Mouse (Mus musculus) intestine, embryonic 16.5 days (tissue): Measurements from ENCODE around the gene Snx21. TPM values are rescaled to one million over a fixed set of nuclear protein-coding genes. Genes with fewer than 3 reads are reported as not detected.

Experiments
- ATAC-seq: fragments of 200-750 bp; cut with Nextera tagmentation; 2 replicates; pipeline ENCODE4 v1.8.0; 2017; ENCODE audit warnings: moderate TSS enrichment, moderate library complexity
- H3K27ac ChIP-seq: fragments of 300-500 bp; sonication (generic); 2 replicates; pipeline ENCODE4 v1.5.1; 2014; ENCODE audit warnings: mild to moderate bottlenecking, low read length
- H3K27me3 ChIP-seq: fragments of 300-500 bp; sonication (generic); replicated peaks from 2 replicates; pipeline ENCODE4 v1.6.1; 2014; ENCODE audit warnings: low read length, control low read depth, mixed read lengths; ENCODE audit not compliant: control insufficient read depth, insufficient read depth
- H3K36me3 ChIP-seq: fragments of 300-500 bp; sonication (generic); 2 replicates; pipeline ENCODE4 v1.6.1; 2014; ENCODE audit warnings: low read length, control low read depth; ENCODE audit not compliant: control insufficient read depth, insufficient read depth
- H3K4me1 ChIP-seq: fragments of 300-500 bp; sonication (generic); 2 replicates; pipeline ENCODE4 v1.6.1; 2014; ENCODE audit warnings: low read length, control low read depth, mixed read lengths; ENCODE audit not compliant: control insufficient read depth, insufficient read depth
- H3K4me2 ChIP-seq: fragments of 300-500 bp; sonication (generic); 2 replicates; pipeline ENCODE4 v1.6.1; 2014; ENCODE audit warnings: low read depth, low read length, control low read depth
- H3K4me3 ChIP-seq: fragments of 300-500 bp; sonication (generic); 2 replicates; pipeline ENCODE4 v1.5.1; 2014; ENCODE audit warnings: mild to moderate bottlenecking, low read length
- H3K9ac ChIP-seq: fragments of 300-500 bp; sonication (generic); 2 replicates; pipeline ENCODE4 v1.6.1; 2014; ENCODE audit warnings: low read depth, low read length
- H3K9me3 ChIP-seq: fragments of 300-500 bp; sonication (generic); 2 replicates; pipeline ENCODE4 v1.6.1; 2016; ENCODE audit warnings: low read length, control low read depth; ENCODE audit not compliant: control insufficient read depth
- WGBS: fragments of 180-500 bp; shearing (Covaris S2); extraction: QIAGEN DNeasy Blood & Tissue Kit; methylation state at CpG from one replicate; pipeline ENCODE4 v1.1.7; 2014; 5-methylcytosine and 5-hydroxymethylcytosine counted together
- polyA plus RNA-seq: library from polyadenylated mRNA; unstranded; fragments of >200 nt; fragmentation: Nextera tagmentation; extraction: Ambion mirVana; gene quantifications from 2 replicates; pipeline ENCODE4 v1.2.1, GENCODE M21; 2015

Snx21 gene
- polyA plus RNA-seq, 1 experiment from 2014 or later = 19.6 TPM

GRCm38 (mm10) chr2:164827146-164827850 is 41.7 kb downstream of the Snx21 start:
- no peak for ATAC-seq
- H3K9ac ChIP-seq = no peak overlapping the region

DNA sequence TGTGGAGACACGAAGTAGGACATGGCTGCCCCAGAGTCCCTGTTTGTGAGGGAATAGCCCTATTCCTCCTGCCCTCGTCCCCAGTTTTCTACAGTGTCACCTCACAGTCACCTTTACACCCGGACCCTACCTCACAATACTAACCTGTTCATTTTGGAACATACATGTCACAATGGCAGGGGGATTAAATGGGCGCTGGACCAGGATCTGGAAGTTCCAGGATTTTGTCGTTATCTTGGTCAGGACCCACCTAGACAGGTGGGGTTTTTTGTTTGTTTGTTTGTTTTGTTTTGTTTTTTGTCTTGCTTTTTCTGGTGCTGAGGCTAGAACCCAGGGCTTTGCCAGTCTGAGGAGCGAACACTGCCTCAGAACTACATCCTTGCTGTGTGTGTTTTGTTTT is 42.8 kb downstream of the Snx21 start, which contains the start of gene Spata25:
Gene Spata25, minus strand, starts transcription at position 101 of the 400 bp plus-strand sequence.
- Histone ChIP-seq H3K4me1 (peaks cover 9% of the 10 kb centered on the region), H3K27ac (no peak within 1 kb of the TSS), H3K36me3 (peaks cover 18% of the 10 kb centered on the region), H3K4me3 (no peak within 1 kb of the TSS), H3K9ac (no peak within 1 kb of the TSS), H3K9me3 (no peaks in the 10 kb centered on the region), H3K27me3 (no peaks in the 10 kb centered on the region), H3K4me2 (no peak within 1 kb of the TSS)
- no peak for ATAC-seq
- 85% methylated on average over 6 of the region's 6 CpGs for WGBS

More at GRCm38 (mm10) chr2:164827146-164827850, 41.7 kb downstream of the Snx21 start:
- no peak overlapping the region for H3K4me3 ChIP-seq
- WGBS = 88% methylated on average over 16 of the region's 16 CpGs
- peaks cover 18% of the 10 kb centered on the region for H3K36me3 ChIP-seq
- no peak overlapping the region for H3K27ac ChIP-seq
- H3K9me3 ChIP-seq = no peaks in the 10 kb centered on the region
- H3K27me3 ChIP-seq = no peaks in the 10 kb centered on the region
- H3K4me1 ChIP-seq = peaks cover 6% of the 10 kb centered on the region
- no peak overlapping the region for H3K4me2 ChIP-seq

DNA sequence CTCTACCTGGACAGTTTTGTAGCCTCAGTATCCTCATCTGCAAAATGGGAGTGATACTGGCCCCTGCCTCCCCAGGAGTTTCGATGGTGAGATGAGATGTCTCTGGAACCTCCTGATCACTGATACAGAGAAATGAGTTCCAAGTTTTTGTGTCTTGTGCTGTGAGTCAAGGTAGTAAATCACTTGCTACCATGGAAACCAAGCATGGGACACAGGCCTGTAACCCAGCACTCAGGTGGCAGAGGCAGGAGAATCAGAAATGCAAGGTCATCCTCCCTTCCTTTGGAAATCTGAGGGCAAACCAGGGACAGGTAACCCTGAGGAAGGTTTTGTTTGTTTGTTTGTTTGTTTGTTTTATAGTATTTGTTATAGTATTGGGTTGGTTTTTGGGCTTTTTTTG is 43.5 kb downstream of the Snx21 start:
- H3K4me3 ChIP-seq = no peak overlapping the region
- WGBS = 87% methylated on average over 1 of the region's 1 CpGs
- H3K4me1 ChIP-seq = peaks cover 5% of the 10 kb centered on the region
- peaks cover 18% of the 10 kb centered on the region for H3K36me3 ChIP-seq
- no peaks in the 10 kb centered on the region for H3K27me3 ChIP-seq
- H3K27ac ChIP-seq = no peak overlapping the region
- H3K9ac ChIP-seq = no peak overlapping the region
- no peaks in the 10 kb centered on the region for H3K9me3 ChIP-seq
- ATAC-seq = no peak
- no peak overlapping the region for H3K4me2 ChIP-seq

DNA sequence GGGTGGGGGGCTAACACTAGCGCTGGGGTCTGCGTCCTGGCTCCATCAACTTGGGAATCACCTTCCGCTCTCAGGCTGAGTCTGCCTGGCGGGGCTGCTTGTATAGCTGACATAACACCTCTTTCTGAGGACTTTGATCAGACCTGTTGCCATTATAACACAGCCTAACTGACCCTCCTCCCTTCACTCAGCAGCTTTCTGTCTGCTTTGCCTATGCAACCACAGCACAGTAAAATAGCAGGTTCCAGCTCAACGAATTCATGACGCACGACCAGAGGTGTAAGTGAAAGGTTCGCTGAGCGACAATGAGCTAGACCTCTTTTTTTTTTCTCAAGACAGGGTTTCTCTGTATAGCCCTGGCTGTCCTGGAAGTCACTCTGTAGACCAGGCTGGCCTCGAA is 45.4 kb downstream of the Snx21 start:
- Histone ChIP-seq H3K4me2 (no peak overlapping the region), H3K4me3 (no peak overlapping the region), H3K4me1 (peaks cover 15% of the 10 kb centered on the region), H3K27me3 (no peaks in the 10 kb centered on the region), H3K36me3 (peaks cover 6% of the 10 kb centered on the region), H3K27ac (no peak overlapping the region), H3K9ac (no peak overlapping the region), H3K9me3 (no peaks in the 10 kb centered on the region)
- 90% methylated on average over 10 of the region's 10 CpGs for WGBS
- no peak for ATAC-seq

GRCm38 (mm10) chr2:164832032-164832747 is 46.6 kb downstream of the Snx21 start:
- Histone ChIP-seq H3K4me3 (peak overlapping the region; percentile 77), H3K27ac (peak overlapping the region; percentile 95), H3K36me3 (peaks cover 8% of the 10 kb centered on the region), H3K9me3 (no peaks in the 10 kb centered on the region), H3K4me1 (peaks cover 15% of the 10 kb centered on the region), H3K4me2 (peak overlapping the region; percentile 99), H3K27me3 (no peaks in the 10 kb centered on the region), H3K9ac (peak overlapping the region; percentile 87)
- 61% methylated on average over 16 of the region's 16 CpGs for WGBS
- no peak for ATAC-seq

GRCm38 (mm10) chr2:164832748-164833301 is 47.2 kb downstream of the Snx21 start, which contains the start of gene Ctsa:
Gene Ctsa (plus strand): TSS chr2:164832873.
- Histone ChIP-seq H3K9ac (peak within 1 kb of the TSS; percentile 87), H3K9me3 (no peaks in the 10 kb centered on the region), H3K4me1 (peaks cover 15% of the 10 kb centered on the region), H3K27me3 (no peaks in the 10 kb centered on the region), H3K4me3 (peak within 1 kb of the TSS; percentile 77), H3K36me3 (peaks cover 11% of the 10 kb centered on the region), H3K4me2 (peak within 1 kb of the TSS; percentile 99), H3K27ac (peak within 1 kb of the TSS; percentile 95)
- under 1% methylated on average over 35 of the region's 35 CpGs for WGBS
- peak; percentile 77 for ATAC-seq

- peaks cover 15% of the 10 kb centered on the region for H3K4me1 ChIP-seq
Observed at GRCm38 (mm10) chr2:164833314-164833959, 47.8 kb downstream of the Snx21 start, which contains the start of gene Neurl2. Gene Neurl2 (minus strand): TSS chr2:164833456.

GRCm38 (mm10) chr2:164834531-164834930 is 48.9 kb downstream of the Snx21 start:
- Histone ChIP-seq H3K4me3 (peak overlapping the region; percentile 77), H3K9me3 (no peaks in the 10 kb centered on the region), H3K27ac (peak overlapping the region; percentile 95; the same call in 1 of the 2 replicates), H3K9ac (peak overlapping the region; percentile 87), H3K4me2 (peak overlapping the region; percentile 99), H3K36me3 (peaks cover 20% of the 10 kb centered on the region), H3K4me1 (peaks cover 15% of the 10 kb centered on the region), H3K27me3 (no peaks in the 10 kb centered on the region)
- 34% methylated on average over 8 of the region's 8 CpGs for WGBS
- ATAC-seq = peak; percentile 24

More at GRCm38 (mm10) chr2:164833314-164833959, 47.8 kb downstream of the Snx21 start, which contains the start of gene Neurl2:
- H3K27ac ChIP-seq = peak within 1 kb of the TSS; percentile 95
- no peaks in the 10 kb centered on the region for H3K9me3 ChIP-seq
- no peaks in the 10 kb centered on the region for H3K27me3 ChIP-seq
- peaks cover 15% of the 10 kb centered on the region for H3K36me3 ChIP-seq
- H3K4me2 ChIP-seq = peak within 1 kb of the TSS; percentile 99
- peak; percentile 64 for ATAC-seq
- WGBS = under 1% methylated on average over 31 of the region's 31 CpGs
- H3K9ac ChIP-seq = peak within 1 kb of the TSS; percentile 87
- H3K4me3 ChIP-seq = peak within 1 kb of the TSS; percentile 77
